Mouse (Mus musculus) MEL (cell line): Measurements from ENCODE around the gene Slc13a2. TPM values are rescaled to one million over a fixed set of nuclear protein-coding genes. Genes with fewer than 3 reads are reported as not detected.

Experiments
- DNase-seq: peaks from one replicate; pipeline ENCODE4 v3.0.0; 2011; ENCODE audit warnings: low read depth, low spot score
- H3K27ac ChIP-seq: 2 replicates; pipeline ENCODE4 v1.5.1; 2012; ENCODE audit warnings: low read depth, mild to moderate bottlenecking, control low read depth, low read length, moderate library complexity; ENCODE audit not compliant: control insufficient read depth
- H3K27me3 ChIP-seq, 2 experiments: fragments of 150-350 bp in 1 of 2; sonication (generic) in 1 of 2; 2 replicates each; pipeline ENCODE4 v1.6.1; 2012; ENCODE audit warnings: low read length in 2 of 2, mild to moderate bottlenecking in 2 of 2, improper control_type of control experiment in 1 of 2, moderate library complexity in 1 of 2; ENCODE audit not compliant: insufficient read depth in 2 of 2, control insufficient read depth in 1 of 2
- H3K36me3 ChIP-seq, 2 experiments: 2 replicates each; pipeline ENCODE4 v1.6.1; 2012 to 2014; ENCODE audit warnings: low read length in 2 of 2, improper control_type of control experiment in 1 of 2, inconsistent platforms in 1 of 2, mild to moderate bottlenecking in 1 of 2; ENCODE audit not compliant: insufficient read depth in 2 of 2, control insufficient read depth in 1 of 2
- H3K4me1 ChIP-seq, 2 experiments: fragments of 150-350 bp in 1 of 2; sonication (generic) in 1 of 2; 2 replicates each; pipeline ENCODE4 v1.6.1; 2012; ENCODE audit warnings: low read length in 2 of 2, improper control_type of control experiment in 1 of 2, mild to moderate bottlenecking in 1 of 2; ENCODE audit not compliant: insufficient read depth in 2 of 2, control insufficient read depth in 1 of 2
- H3K4me3 ChIP-seq, 2 experiments: fragments of 150-350 bp in 1 of 2; sonication (generic) in 1 of 2; 2 replicates each; pipeline ENCODE4 v1.5.1; 2012; ENCODE audit warnings: low read depth in 2 of 2, low read length in 2 of 2, mild to moderate bottlenecking in 2 of 2, moderate library complexity in 2 of 2, control low read depth in 1 of 2, improper control_type of control experiment in 1 of 2; ENCODE audit not compliant: control insufficient read depth in 1 of 2, insufficient read depth in 1 of 2
- H3K79me2 ChIP-seq: 2 replicates; pipeline ENCODE4 v1.6.1; 2012; ENCODE audit warnings: mild to moderate bottlenecking, low read length, moderate library complexity; ENCODE audit not compliant: control insufficient read depth, poor library complexity, insufficient read depth
- H3K9ac ChIP-seq: 2 replicates; pipeline ENCODE4 v1.6.1; 2012; ENCODE audit warnings: low read depth, mild to moderate bottlenecking, control low read depth, low read length, moderate library complexity; ENCODE audit not compliant: control insufficient read depth, poor library complexity, severe bottlenecking
- H3K9me3 ChIP-seq: fragments of 150-350 bp; sonication (generic); replicated peaks from 2 replicates; pipeline ENCODE4 v1.6.1; 2012; ENCODE audit warnings: mild to moderate bottlenecking, low read length, improper control_type of control experiment, moderate library complexity; ENCODE audit not compliant: insufficient read depth
- BHLHE40 ChIP-seq: IDR thresholded peaks from 2 replicates; pipeline ENCODE4 v1.6.1; 2012; ENCODE audit warnings: low read depth, mild to moderate bottlenecking, inconsistent platforms, low read length, improper control_type of control experiment, borderline replicate concordance
- CHD2 ChIP-seq: IDR thresholded peaks from 2 replicates; pipeline ENCODE4 v1.6.1; 2011; ENCODE audit warnings: low read length, improper control_type of control experiment
- CTCF ChIP-seq, 3 experiments: IDR thresholded peaks in 2 of 3; conservative IDR thresholded peaks in 1 of 3; 2 replicates each; pipeline ENCODE4 v1.5.1; 2011 to 2012; ENCODE audit warnings: low read length in 3 of 3, low read depth in 2 of 3, mild to moderate bottlenecking in 2 of 3, improper control_type of control experiment in 1 of 3, inconsistent platforms in 1 of 3, mixed read lengths in 1 of 3, moderate library complexity in 1 of 3; ENCODE audit not compliant: control insufficient read depth in 1 of 3, insufficient read depth in 1 of 3, poor library complexity in 1 of 3, severe bottlenecking in 1 of 3
- E2F4 ChIP-seq: IDR thresholded peaks from 2 replicates; pipeline ENCODE4 v1.6.1; 2011; ENCODE audit warnings: low read depth, low read length, improper control_type of control experiment, borderline replicate concordance
- EP300 ChIP-seq, 2 experiments: IDR thresholded peaks; 2 replicates each; pipeline ENCODE4 v1.6.1; 2011; ENCODE audit warnings: improper control_type of control experiment in 2 of 2, low read length in 2 of 2, low read depth in 1 of 2, mild to moderate bottlenecking in 1 of 2
- GATA1 ChIP-seq: IDR thresholded peaks from 2 replicates; pipeline ENCODE4 v1.6.1; 2011; ENCODE audit warnings: low read depth, low read length, improper control_type of control experiment
- HCFC1 ChIP-seq: IDR thresholded peaks from 2 replicates; pipeline ENCODE4 v1.6.1; 2012; ENCODE audit warnings: low read depth, mild to moderate bottlenecking, inconsistent platforms, low read length, improper control_type of control experiment, moderate library complexity
- KAT2A ChIP-seq: conservative IDR thresholded peaks from 2 replicates; pipeline ENCODE4 v1.6.1; 2012; ENCODE audit warnings: low read depth, low read length, improper control_type of control experiment, inconsistent platforms
- MAFK ChIP-seq: IDR thresholded peaks from 2 replicates; pipeline ENCODE4 v1.6.1; 2011; ENCODE audit warnings: low read depth, mild to moderate bottlenecking, low read length, improper control_type of control experiment, borderline replicate concordance
- MAX ChIP-seq: IDR thresholded peaks from 2 replicates; pipeline ENCODE4 v1.6.1; 2011; ENCODE audit warnings: low read length, improper control_type of control experiment
- MAZ ChIP-seq: IDR thresholded peaks from 2 replicates; pipeline ENCODE4 v1.6.1; 2012; ENCODE audit warnings: low read depth, mild to moderate bottlenecking, inconsistent platforms, low read length, improper control_type of control experiment
- MEF2A ChIP-seq: IDR thresholded peaks from 2 replicates; pipeline ENCODE4 v1.6.1; 2014; ENCODE audit warnings: low read depth, mild to moderate bottlenecking, inconsistent platforms, low read length, improper control_type of control experiment; ENCODE audit not compliant: poor library complexity, insufficient replicate concordance, severe bottlenecking; ENCODE audit errors: extremely low read depth
- MYB ChIP-seq: IDR thresholded peaks from 2 replicates; pipeline ENCODE4 v1.6.1; 2011; ENCODE audit warnings: mild to moderate bottlenecking, low read depth, low read length, improper control_type of control experiment
- MYC ChIP-seq: IDR thresholded peaks from 2 replicates; pipeline ENCODE4 v1.6.1; 2011; ENCODE audit warnings: low read depth, mild to moderate bottlenecking, low read length, improper control_type of control experiment, moderate library complexity
- NRF1 ChIP-seq: IDR thresholded peaks from 2 replicates; pipeline ENCODE4 v1.6.1; 2014; ENCODE audit warnings: low read depth, mild to moderate bottlenecking, inconsistent platforms, low read length, improper control_type of control experiment, moderate library complexity; ENCODE audit not compliant: poor library complexity, insufficient read depth, severe bottlenecking
- POLR2A ChIP-seq, 2 experiments: IDR thresholded peaks; 2 replicates each; pipeline ENCODE4 v1.6.1; 2011 to 2012; ENCODE audit warnings: low read length in 2 of 2, mild to moderate bottlenecking in 2 of 2, control low read depth in 1 of 2, improper control_type of control experiment in 1 of 2, low read depth in 1 of 2, moderate library complexity in 1 of 2; ENCODE audit not compliant: control insufficient read depth in 1 of 2, insufficient read depth in 1 of 2, poor library complexity in 1 of 2
- RCOR1 ChIP-seq: IDR thresholded peaks from 2 replicates; pipeline ENCODE4 v1.6.1; 2012; ENCODE audit warnings: low read depth, mild to moderate bottlenecking, inconsistent platforms, low read length, improper control_type of control experiment
- TBP ChIP-seq: IDR thresholded peaks from 2 replicates; pipeline ENCODE4 v1.8.0; 2011; ENCODE audit warnings: low read depth, low read length, improper control_type of control experiment
- TCF12 ChIP-seq: IDR thresholded peaks from 2 replicates; pipeline ENCODE4 v1.6.1; 2014; ENCODE audit warnings: low read depth, mild to moderate bottlenecking, inconsistent platforms, low read length, improper control_type of control experiment, moderate library complexity
- UBTF ChIP-seq: IDR thresholded peaks from 2 replicates; pipeline ENCODE4 v1.6.1; 2012; ENCODE audit warnings: low read depth, mild to moderate bottlenecking, inconsistent platforms, low read length, improper control_type of control experiment, moderate library complexity, borderline replicate concordance; ENCODE audit not compliant: insufficient read depth
- ZC3H11A ChIP-seq: IDR thresholded peaks from 2 replicates; pipeline ENCODE4 v1.6.1; 2012; ENCODE audit warnings: low read depth, mild to moderate bottlenecking, inconsistent platforms, low read length, improper control_type of control experiment
- ZMIZ1 ChIP-seq: IDR thresholded peaks from 2 replicates; pipeline ENCODE4 v1.6.1; 2012; ENCODE audit warnings: low read depth, mild to moderate bottlenecking, inconsistent platforms, low read length, improper control_type of control experiment, moderate library complexity
- polyA plus RNA-seq, 2 experiments: library from polyadenylated mRNA; stranded (reverse) in 1 of 2; unstranded in 1 of 2; fragments of >175 nt in 1 of 2; fragments of >200 nt in 1 of 2; gene quantifications; 2 replicates each; pipeline versions ENCODE4 v1.2.1 to v1.2.4; 2012; ENCODE audit warnings: low replicate concordance in 2 of 2, low read depth in 1 of 2; ENCODE audit not compliant: insufficient read length in 2 of 2, insufficient read depth in 1 of 2, missing spikeins in 1 of 2
- total RNA-seq: library from RNA; depleted of rRNA; stranded (reverse); fragments of 300-350 nt; gene quantifications from 2 replicates; pipeline ENCODE4 v1.2.3, GENCODE M21; 2012

Slc13a2 gene
- total and polyA plus RNA-seq, 3 experiments: not detected

DNA sequence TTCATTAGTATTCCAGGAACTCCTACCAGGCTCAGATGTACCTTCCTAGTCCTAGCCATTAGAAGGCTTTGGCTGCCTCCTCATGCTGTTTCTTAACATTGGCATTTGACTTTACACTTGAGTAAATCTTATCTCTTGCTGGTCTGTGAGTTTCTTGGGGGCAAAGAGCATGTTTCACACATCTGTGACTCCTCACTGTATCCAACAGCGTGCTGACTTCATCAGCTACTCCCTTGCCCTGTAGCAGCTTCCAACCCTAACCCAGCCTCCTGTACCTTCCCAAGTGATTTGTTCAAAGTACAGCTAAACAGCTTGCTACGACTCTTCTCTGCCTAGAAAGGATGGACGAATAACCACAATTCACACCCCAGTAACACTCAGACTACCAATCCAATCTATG is 20.5 kb downstream of the Slc13a2 start:
- no peak overlapping the region for H3K27ac ChIP-seq
- no peak overlapping the region for H3K9ac ChIP-seq
- H3K4me1 ChIP-seq: no peaks in the 10 kb centered on the region
- H3K79me2 ChIP-seq: no peaks in the 10 kb centered on the region
- peaks cover 2 to 21% of the 10 kb centered on the region in 2 experiments; a peak in 3 of 4 replicates for H3K27me3 ChIP-seq
- no peaks in the 10 kb centered on the region for H3K9me3 ChIP-seq
- no peaks in the 10 kb centered on the region for H3K36me3 ChIP-seq
- DNase-seq: no peak
- no peak overlapping the region for H3K4me3 ChIP-seq
- TF ChIP-seq MYB: no peak
- no peak for TF ChIP-seq TCF12
- no peak for TF ChIP-seq GATA1
- TF ChIP-seq MYC: no peak
- TF ChIP-seq TBP: no peak
- TF ChIP-seq POLR2A (IDR thresholded peaks at IDR 0.05; ENCODE audit: control insufficient read depth in 1 of 2, insufficient read depth in 1 of 2, low read depth in 1 of 2, low read length in 2 of 2, poor library complexity in 1 of 2): no peak
- TF ChIP-seq MAFK: no peak
- no peak for TF ChIP-seq MAZ
- TF ChIP-seq BHLHE40: no peak
- TF ChIP-seq UBTF: no peak
- TF ChIP-seq MAX: no peak
- no peak for TF ChIP-seq E2F4
- TF ChIP-seq RCOR1: no peak

DNA sequence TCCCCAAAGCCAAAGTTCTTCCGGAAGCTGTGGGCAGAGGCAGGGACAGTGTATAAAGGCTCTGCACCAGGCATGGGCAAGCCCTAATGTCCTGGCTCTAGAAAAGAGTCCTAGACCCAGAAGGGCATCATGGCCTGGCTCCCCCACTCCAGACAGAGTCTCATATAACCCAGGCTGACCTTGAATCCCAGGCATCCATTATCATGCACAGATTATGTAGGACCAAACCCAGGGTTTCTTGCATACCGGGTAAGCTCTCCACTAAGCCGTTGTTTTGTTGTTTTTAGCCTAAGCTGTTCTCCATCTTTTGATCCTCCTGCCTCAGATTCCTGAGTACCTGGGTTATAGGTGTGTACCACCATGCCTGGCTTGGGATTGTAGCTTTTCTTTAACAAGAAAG is 21.1 kb downstream of the Slc13a2 start:
- H3K27ac ChIP-seq: no peak overlapping the region
- H3K27me3 ChIP-seq: peaks cover 2 to 16% of the 10 kb centered on the region in 2 experiments; a peak in 2 of 4 replicates
- no peak overlapping the region for H3K9ac ChIP-seq
- H3K4me1 ChIP-seq: no peaks in the 10 kb centered on the region
- H3K9me3 ChIP-seq: no peaks in the 10 kb centered on the region
- no peaks in the 10 kb centered on the region for H3K79me2 ChIP-seq
- no peaks in the 10 kb centered on the region for H3K36me3 ChIP-seq
- H3K4me3 ChIP-seq: no peak overlapping the region
- no peak for TF ChIP-seq KAT2A
- no peak for TF ChIP-seq POLR2A (IDR thresholded peaks at IDR 0.05; ENCODE audit: control insufficient read depth in 1 of 2, insufficient read depth in 1 of 2, low read depth in 1 of 2, low read length in 2 of 2, poor library complexity in 1 of 2)
- no peak for TF ChIP-seq ZC3H11A
- no peak for TF ChIP-seq CHD2
- TF ChIP-seq ZMIZ1: no peak
- TF ChIP-seq MEF2A: no peak
- no peak for TF ChIP-seq NRF1
- no peak for TF ChIP-seq HCFC1
- TF ChIP-seq CTCF (IDR thresholded peaks at IDR 0.05 in 2 of 3, conservative IDR thresholded peaks at IDR 0.05 in 1 of 3; ENCODE audit: control insufficient read depth in 1 of 3, insufficient read depth in 1 of 3, low read depth in 2 of 3, low read length in 3 of 3, poor library complexity in 1 of 3, severe bottlenecking in 1 of 3): no peak
- TF ChIP-seq UBTF: no peak
- TF ChIP-seq EP300 (IDR thresholded peaks at IDR 0.05; ENCODE audit: low read depth in 1 of 2, low read length in 2 of 2): no peak
- TF ChIP-seq, all 39 proteins: peak for 0
- no peak for DNase-seq
